Mouse (Mus musculus) B cell, adult 67 days (primary cell): ENCODE results near the gene Gm17124. TPM values are rescaled to one million over a fixed set of nuclear protein-coding genes. Genes with fewer than 3 reads are reported as not detected.

Experiments used
- total RNA-seq, 2 experiments: library from RNA; stranded (reverse); gene quantifications; 4 replicates each; pipeline ENCODE4 v1.2.4; 2023

Gm17124 gene
- not detected for total RNA-seq

GRCm38 (mm10) chr14:42599782-42600181 lies at the start of gene Gm17124:
Gm17124 (minus strand) TSS chr14:42599882.

DNA sequence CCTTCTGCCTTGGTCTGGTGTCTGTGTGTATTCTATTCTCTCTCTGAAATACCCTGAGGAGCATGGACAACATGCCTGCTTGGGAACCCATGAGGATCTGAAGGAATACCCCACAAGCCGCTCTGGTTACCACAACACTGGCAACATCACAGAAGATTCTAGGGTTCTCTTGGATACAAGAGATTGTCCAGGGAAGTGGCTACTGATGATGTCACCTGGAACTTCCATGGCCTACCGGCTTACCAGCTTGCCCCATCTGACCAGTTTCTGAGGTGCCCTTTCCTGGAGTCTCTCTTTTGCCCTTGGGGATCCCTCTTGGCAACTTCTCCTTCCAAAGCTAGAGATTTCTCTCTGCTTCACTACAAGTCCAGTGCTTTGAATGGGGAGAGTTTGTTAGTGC lies 42.1 kb upstream of the Gm17124 start, which contains the start of gene Gm3633:
Gene Gm3633, minus strand, starts transcription at position 101 of the 400 bp plus-strand sequence.

Other genes starting within 250 kb of the Gm17124 start
- not detected for gene Gm8005, start 160.2 kb downstream of the Gm17124 start, total RNA-seq
- not detected for gene Gm8011, start 136.0 kb downstream of the Gm17124 start, total RNA-seq
- gene Gm8020, start 97.5 kb downstream of the Gm17124 start, total RNA-seq = not detected
- gene Gm8024, start 75.6 kb downstream of the Gm17124 start, total RNA-seq = not detected
- not detected for gene Gm3633, start 42.0 kb upstream of the Gm17124 start, total RNA-seq
- not detected for gene Gm10378, start 56.1 kb upstream of the Gm17124 start, total RNA-seq
- gene Gm3015, start 168.9 kb upstream of the Gm17124 start, total RNA-seq = not detected
- gene Gm10377, start 198.1 kb upstream of the Gm17124 start, total RNA-seq = not detected